Mouse (Mus musculus): Measurements from ENCODE around the gene Rpl18a. TPM values are rescaled to one million over a fixed set of nuclear protein-coding genes. Genes with fewer than 3 reads are reported as not detected.
A peak's percentile ranks its signal among the peaks of the same experiment; 100 is the strongest.

The Rpl18a gene
- polyA plus RNA-seq, 1 experiment from 2014 or later, result 5,017 TPM

- Histone ChIP-seq H3K27me3 (ENCODE audit: control insufficient read depth, insufficient read depth, low read depth, low read length) (no peaks in the 10 kb centered on the region), H3K36me3 (ENCODE audit: control insufficient read depth, insufficient read depth, low read length) (no peaks in the 10 kb centered on the region), H3K27ac (ENCODE audit: low read length) (no peak overlapping the region), H3K9ac (ENCODE audit: low read length) (no peak overlapping the region), H3K4me2 (ENCODE audit: low read depth, low read length) (no peak overlapping the region), H3K4me3 (ENCODE audit: low read length) (no peak overlapping the region), H3K4me1 (replicated peaks; ENCODE audit: control insufficient read depth, insufficient read depth, low read length) (peaks cover 5% of the 10 kb centered on the region), H3K9me3 (ENCODE audit: control insufficient read depth, low read length) (no peaks in the 10 kb centered on the region)
- ATAC-seq (ENCODE audit: low read depth), result no peak
- 50% methylated on average over 4 of the region's 4 CpGs for WGBS
Measured at GRCm38 (mm10) chr8:70879500-70879899, 17.7 kb downstream of the Rpl18a start.

- Histone ChIP-seq H3K4me1 (replicated peaks; ENCODE audit: control insufficient read depth, insufficient read depth, low read length) (peaks cover 5% of the 10 kb centered on the region), H3K4me2 (ENCODE audit: low read depth, low read length) (no peak overlapping the region), H3K4me3 (ENCODE audit: low read length) (no peak overlapping the region), H3K27ac (ENCODE audit: low read length) (no peak overlapping the region), H3K27me3 (ENCODE audit: control insufficient read depth, insufficient read depth, low read depth, low read length) (no peaks in the 10 kb centered on the region), H3K9ac (ENCODE audit: low read length) (no peak overlapping the region), H3K36me3 (ENCODE audit: control insufficient read depth, insufficient read depth, low read length) (no peaks in the 10 kb centered on the region), H3K9me3 (ENCODE audit: control insufficient read depth, low read length) (no peaks in the 10 kb centered on the region)
- WGBS, result 36% methylated on average over 2 of the region's 2 CpGs
- no peak for ATAC-seq (ENCODE audit: low read depth)
Measured at GRCm38 (mm10) chr8:70878178-70878577, 19.0 kb downstream of the Rpl18a start.

GRCm38 (mm10) chr8:70876382-70876781, 20.8 kb downstream of the Rpl18a start:
- H3K36me3 ChIP-seq (ENCODE audit: control insufficient read depth, insufficient read depth, low read length), result no peaks in the 10 kb centered on the region
- no peak overlapping the region for H3K4me2 ChIP-seq (ENCODE audit: low read depth, low read length)
- no peak overlapping the region for H3K4me3 ChIP-seq (ENCODE audit: low read length)
- H3K27me3 ChIP-seq (ENCODE audit: control insufficient read depth, insufficient read depth, low read depth, low read length), result no peaks in the 10 kb centered on the region
- no peak overlapping the region for H3K9ac ChIP-seq (ENCODE audit: low read length)
- WGBS, result 38% methylated on average over 4 of the region's 4 CpGs
- no peak for ATAC-seq (ENCODE audit: low read depth)
- no peaks in the 10 kb centered on the region for H3K9me3 ChIP-seq (ENCODE audit: control insufficient read depth, low read length)
- peaks cover 5% of the 10 kb centered on the region for H3K4me1 ChIP-seq (replicated peaks; ENCODE audit: control insufficient read depth, insufficient read depth, low read length)
- H3K27ac ChIP-seq (ENCODE audit: low read length), result no peak overlapping the region

- no peak overlapping the region for H3K4me2 ChIP-seq (ENCODE audit: low read depth, low read length)
- H3K27ac ChIP-seq (ENCODE audit: low read length), result no peak overlapping the region
- H3K4me3 ChIP-seq (ENCODE audit: low read length), result no peak overlapping the region
- WGBS, result 92% methylated on average over 13 of the region's 13 CpGs
- H3K36me3 ChIP-seq (ENCODE audit: control insufficient read depth, insufficient read depth, low read length), result no peaks in the 10 kb centered on the region
- H3K27me3 ChIP-seq (ENCODE audit: control insufficient read depth, insufficient read depth, low read depth, low read length), result no peaks in the 10 kb centered on the region
- no peak overlapping the region for H3K9ac ChIP-seq (ENCODE audit: low read length)
- H3K9me3 ChIP-seq (ENCODE audit: control insufficient read depth, low read length), result no peaks in the 10 kb centered on the region
- ATAC-seq (ENCODE audit: low read depth), result no peak
- no peaks in the 10 kb centered on the region; the same call in 1 of the 2 replicates for H3K4me1 ChIP-seq (replicated peaks; ENCODE audit: control insufficient read depth, insufficient read depth, low read length)
Measured at GRCm38 (mm10) chr8:70874441-70874840, 22.8 kb downstream of the Rpl18a start.

GRCm38 (mm10) chr8:70873364-70873985, 23.7 kb downstream of the Rpl18a start, which contains the start of gene Ccdc124:
Gene Ccdc124, minus strand, starts transcription at chr8:70873935.
- H3K27me3 ChIP-seq (ENCODE audit: control insufficient read depth, insufficient read depth, low read depth, low read length), result no peaks in the 10 kb centered on the region
- H3K36me3 ChIP-seq (ENCODE audit: control insufficient read depth, insufficient read depth, low read length), result no peaks in the 10 kb centered on the region
- peak within 1 kb of the TSS; percentile 76 for H3K27ac ChIP-seq (ENCODE audit: low read length)
- peak within 1 kb of the TSS; percentile 68 for H3K4me3 ChIP-seq (ENCODE audit: low read length)
- ATAC-seq (ENCODE audit: low read depth), result peak; percentile 92
- peaks cover 7% of the 10 kb centered on the region for H3K4me1 ChIP-seq (replicated peaks; ENCODE audit: control insufficient read depth, insufficient read depth, low read length)
- peak within 1 kb of the TSS; percentile 74 for H3K9ac ChIP-seq (ENCODE audit: low read length)
- WGBS, result under 1% methylated on average over 46 of the region's 46 CpGs
- H3K9me3 ChIP-seq (ENCODE audit: control insufficient read depth, low read length), result no peaks in the 10 kb centered on the region
- H3K4me2 ChIP-seq (ENCODE audit: low read depth, low read length), result peak within 1 kb of the TSS; percentile 89

GRCm38 (mm10) chr8:70872643-70873363, 24.4 kb downstream of the Rpl18a start:
- Histone ChIP-seq H3K4me1 (replicated peaks; ENCODE audit: control insufficient read depth, insufficient read depth, low read length) (peaks cover 7% of the 10 kb centered on the region), H3K4me3 (ENCODE audit: low read length) (peak overlapping the region; percentile 68), H3K27me3 (ENCODE audit: control insufficient read depth, insufficient read depth, low read depth, low read length) (no peaks in the 10 kb centered on the region), H3K9ac (ENCODE audit: low read length) (peak overlapping the region; percentile 74), H3K9me3 (ENCODE audit: control insufficient read depth, low read length) (no peaks in the 10 kb centered on the region), H3K27ac (ENCODE audit: low read length) (peak overlapping the region; percentile 76), H3K4me2 (ENCODE audit: low read depth, low read length) (peak overlapping the region; percentile 89), H3K36me3 (ENCODE audit: control insufficient read depth, insufficient read depth, low read length) (no peaks in the 10 kb centered on the region; the same call in 1 of the 2 replicates)
- WGBS, result 2% methylated on average over 31 of the region's 31 CpGs
- ATAC-seq (ENCODE audit: low read depth), result no peak

GRCm38 (mm10) chr8:70871195-70871807, 25.9 kb downstream of the Rpl18a start:
- ATAC-seq (ENCODE audit: low read depth), result no peak
- no peak overlapping the region for H3K9ac ChIP-seq (ENCODE audit: low read length)
- H3K4me1 ChIP-seq (replicated peaks; ENCODE audit: control insufficient read depth, insufficient read depth, low read length), result peaks cover 7% of the 10 kb centered on the region
- no peaks in the 10 kb centered on the region; the same call in 1 of the 2 replicates for H3K36me3 ChIP-seq (ENCODE audit: control insufficient read depth, insufficient read depth, low read length)
- no peaks in the 10 kb centered on the region for H3K27me3 ChIP-seq (ENCODE audit: control insufficient read depth, insufficient read depth, low read depth, low read length)
- H3K9me3 ChIP-seq (ENCODE audit: control insufficient read depth, low read length), result no peaks in the 10 kb centered on the region
- H3K4me2 ChIP-seq (ENCODE audit: low read depth, low read length), result no peak overlapping the region
- WGBS, result 71% methylated on average over 5 of the region's 5 CpGs
- no peak overlapping the region for H3K27ac ChIP-seq (ENCODE audit: low read length)
- no peak overlapping the region for H3K4me3 ChIP-seq (ENCODE audit: low read length)

- no peak overlapping the region for H3K4me3 ChIP-seq (ENCODE audit: low read length)
- 43% methylated on average over 16 of the region's 16 CpGs for WGBS
- 0 out of 2 replicates have a peak, but pooled peaks have one; percentile 11 for ATAC-seq (ENCODE audit: low read depth)
- H3K4me1 ChIP-seq (replicated peaks; ENCODE audit: control insufficient read depth, insufficient read depth, low read length), result peaks cover 14% of the 10 kb centered on the region
- H3K36me3 ChIP-seq (ENCODE audit: control insufficient read depth, insufficient read depth, low read length), result no peaks in the 10 kb centered on the region; the same call in 1 of the 2 replicates
- H3K4me2 ChIP-seq (ENCODE audit: low read depth, low read length), result no peak overlapping the region
- peaks cover under 1% of the 10 kb centered on the region; the same call in 1 of the 2 replicates for H3K27me3 ChIP-seq (ENCODE audit: control insufficient read depth, insufficient read depth, low read depth, low read length)
- no peak overlapping the region for H3K9ac ChIP-seq (ENCODE audit: low read length)
- no peaks in the 10 kb centered on the region for H3K9me3 ChIP-seq (ENCODE audit: control insufficient read depth, low read length)
- no peak overlapping the region for H3K27ac ChIP-seq (ENCODE audit: low read length)
Measured at GRCm38 (mm10) chr8:70869601-70870041, 27.6 kb downstream of the Rpl18a start.

GRCm38 (mm10) chr8:70869199-70869571, 28.0 kb downstream of the Rpl18a start:
- Histone ChIP-seq H3K4me2 (ENCODE audit: low read depth, low read length) (no peak overlapping the region; the same call in 1 of the 2 replicates), H3K4me3 (ENCODE audit: low read length) (no peak overlapping the region), H3K36me3 (ENCODE audit: control insufficient read depth, insufficient read depth, low read length) (no peaks in the 10 kb centered on the region; the same call in 1 of the 2 replicates), H3K27ac (ENCODE audit: low read length) (no peak overlapping the region), H3K4me1 (replicated peaks; ENCODE audit: control insufficient read depth, insufficient read depth, low read length) (peaks cover 19% of the 10 kb centered on the region), H3K9me3 (ENCODE audit: control insufficient read depth, low read length) (no peaks in the 10 kb centered on the region), H3K9ac (ENCODE audit: low read length) (no peak overlapping the region), H3K27me3 (ENCODE audit: control insufficient read depth, insufficient read depth, low read depth, low read length) (peaks cover 4% of the 10 kb centered on the region)
- ATAC-seq (ENCODE audit: low read depth), result no peak
- 45% methylated on average over 5 of the region's 5 CpGs for WGBS
